Mouse (Mus musculus) heart, postnatal 14 days (tissue): Measurements from ENCODE around the gene Urb1. TPM values are rescaled to one million over a fixed set of nuclear protein-coding genes. Genes with fewer than 3 reads are reported as not detected.

ENCODE experiments used
- DNase-seq, 2 experiments: peaks; one replicate each; pipeline ENCODE4 v3.0.0; 2021 to 2022
- intact Hi-C: fragments of 180-260 bp; cut with DNase I; formaldehyde crosslinking; loops from one replicate; pipeline ENCODE4 v1.15.1; 2025
- long read RNA-seq, 2 experiments: library from polyadenylated mRNA; stranded (forward); transcript quantifications; one replicate each; pipeline ENCODE4 v2.0.0; 2021
- total RNA-seq, 2 experiments: library from RNA; stranded (reverse); gene quantifications; 2 replicates each; pipeline ENCODE4 v1.2.3; 2021

Urb1 gene
- total RNA-seq, result 1 to 10 TPM; 5.9 to 8.9 TPM
- long read RNA-seq, experiment 1, full-length matches to known transcripts, result 1 of 3 reads
- long read RNA-seq, experiment 1, partial matches to known transcripts, result 2 of 3 reads
- long read RNA-seq, experiment 1, other reads (novel, unspliced or antisense), result 0 of 3 reads
- long read RNA-seq, experiment 2, partial matches to known transcripts, result 0 of 2 reads
- long read RNA-seq, experiment 2, other reads (novel, unspliced or antisense), result 2 of 2 reads

GRCm38 (mm10) chr16:90809975-90810715 lies at the start of gene Urb1:
Gene Urb1 (minus strand): TSS chr16:90810413.
- intact Hi-C loops, result loop anchor here (5.0 to 10.0 kb wide), 2 partner anchors 122 to 185 kb away; no protein-coding TSS in a partner anchor
- peak; percentile 97 to 99 for DNase-seq

DNA sequence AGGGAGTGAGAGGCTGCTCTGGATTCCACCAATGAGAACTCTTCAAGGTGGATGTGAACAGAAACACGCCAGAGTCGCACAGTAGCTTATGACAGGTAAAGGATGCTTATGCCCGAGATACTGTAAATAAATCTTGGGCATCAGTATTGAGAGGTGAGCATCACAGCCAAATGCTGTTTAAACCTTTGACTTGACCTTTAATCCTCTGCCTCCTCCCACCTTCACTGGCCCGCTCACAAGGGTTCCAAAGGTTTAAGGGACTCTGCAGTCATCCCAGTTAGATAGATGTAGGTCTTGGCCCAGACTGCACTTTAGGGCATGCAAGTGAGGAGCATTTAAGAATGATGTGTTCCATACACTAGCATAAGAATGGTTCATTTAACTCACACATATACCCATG lies 48.0 kb upstream of the Urb1 start:
- intact Hi-C loops, result no loop called here
- DNase-seq, result no peak

- DNase-seq, result no peak
- intact Hi-C loops, result no loop called here
Measured at GRCm38 (mm10) chr16:90856552-90857200, 46.5 kb upstream of the Urb1 start.

- intact Hi-C loops, result no loop called here
- DNase-seq, result no peak
Measured at GRCm38 (mm10) chr16:90851621-90852334, 41.6 kb upstream of the Urb1 start.

GRCm38 (mm10) chr16:90850881-90851280 lies 40.7 kb upstream of the Urb1 start:
- intact Hi-C loops, result no loop called here

DNA sequence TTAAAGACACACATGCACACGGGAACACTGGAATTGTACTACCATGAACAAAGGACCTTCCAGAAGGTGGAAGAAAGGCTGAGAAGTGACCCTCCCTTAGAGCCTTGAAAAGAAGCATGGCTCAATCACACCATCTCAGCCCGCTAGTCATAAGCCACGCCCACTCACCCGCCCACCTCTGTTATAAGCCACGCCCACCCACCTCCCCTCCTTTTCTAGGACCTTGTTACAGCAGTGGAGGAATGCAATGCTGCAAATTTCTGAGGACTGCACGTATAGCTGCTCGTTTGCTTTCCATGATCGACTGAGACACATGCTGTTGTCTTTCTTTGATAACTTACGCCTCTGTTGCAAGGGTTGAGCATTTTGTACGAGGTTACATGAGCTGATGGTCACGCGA lies 39.0 kb upstream of the Urb1 start:
- no peak for DNase-seq
- intact Hi-C loops, result no loop called here

More at GRCm38 (mm10) chr16:90850881-90851280, 40.7 kb upstream of the Urb1 start:
- DNase-seq, result no peak

DNA sequence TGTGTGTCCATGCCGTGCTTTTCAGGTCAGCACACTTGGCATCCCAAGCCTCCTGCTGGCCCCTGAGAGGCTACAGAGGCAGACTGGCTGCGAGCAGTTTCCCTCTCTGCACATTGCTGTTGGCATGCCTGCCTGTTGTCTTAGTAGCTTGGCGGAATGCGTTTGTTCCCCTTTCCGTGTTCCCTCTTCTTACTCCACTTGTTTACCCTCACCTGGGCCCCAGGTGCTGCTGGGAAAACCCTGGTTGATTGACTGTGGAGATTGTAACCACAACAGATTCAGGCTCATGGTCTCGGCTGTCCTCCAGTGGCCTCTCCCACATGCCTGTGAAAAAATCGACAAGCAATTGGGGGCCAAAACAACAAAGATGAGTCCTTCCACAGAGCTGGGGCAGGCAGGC lies 38.5 kb upstream of the Urb1 start:
- intact Hi-C loops, result no loop called here
- no peak for DNase-seq

GRCm38 (mm10) chr16:90845591-90845990 lies 35.4 kb upstream of the Urb1 start:
- no peak for DNase-seq
- intact Hi-C loops, result no loop called here

GRCm38 (mm10) chr16:90845038-90845437 lies 34.8 kb upstream of the Urb1 start:
- no peak for DNase-seq
- intact Hi-C loops, result no loop called here

GRCm38 (mm10) chr16:90842164-90842563 lies 32.0 kb upstream of the Urb1 start:
- no peak for DNase-seq
- intact Hi-C loops, result no loop called here

DNA sequence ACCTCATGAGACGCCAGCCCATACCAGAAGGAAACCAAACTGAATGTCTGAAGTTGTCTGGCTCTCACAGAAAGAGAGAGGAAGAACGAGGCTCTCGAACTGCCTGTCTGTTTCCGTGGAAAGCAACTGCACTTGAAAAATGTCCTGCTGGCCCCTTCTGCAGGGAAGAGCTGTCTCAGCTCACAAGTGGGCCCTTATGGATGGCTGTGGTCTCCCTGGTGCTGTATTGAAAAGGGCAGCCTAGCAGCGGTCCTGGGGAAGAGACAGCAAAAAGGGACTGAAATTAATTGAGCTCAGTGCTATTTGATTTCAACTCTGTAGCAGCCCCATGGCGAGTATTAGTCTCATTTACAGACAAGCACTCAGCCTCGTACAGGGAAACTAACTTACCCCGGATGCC lies 27.2 kb upstream of the Urb1 start:
- no peak for DNase-seq
- intact Hi-C loops, result no loop called here

- intact Hi-C loops, result no loop called here
- no peak for DNase-seq
Measured at GRCm38 (mm10) chr16:90833041-90833791, 23.0 kb upstream of the Urb1 start.

DNA sequence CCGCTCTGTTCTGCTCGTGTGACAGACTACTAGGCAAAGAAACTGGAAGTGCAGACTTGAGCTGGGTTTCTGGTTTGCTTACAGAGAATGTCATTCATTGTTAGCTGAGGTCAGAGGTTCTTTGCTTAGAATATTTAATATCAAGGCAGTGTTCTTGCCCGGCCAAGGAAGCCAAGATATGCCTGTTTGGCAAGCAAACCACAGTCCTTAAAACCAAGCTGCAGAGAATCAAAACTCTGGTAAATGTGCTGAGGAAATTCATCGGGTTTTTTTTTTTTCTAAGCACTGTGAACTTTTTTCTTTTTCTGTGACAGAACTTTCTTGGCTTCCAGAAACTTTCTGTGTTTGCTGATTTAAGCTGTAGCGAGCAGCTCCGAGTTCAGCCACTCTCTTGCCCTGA lies 22.3 kb upstream of the Urb1 start:
- no peak for DNase-seq
- intact Hi-C loops, result no loop called here

DNA sequence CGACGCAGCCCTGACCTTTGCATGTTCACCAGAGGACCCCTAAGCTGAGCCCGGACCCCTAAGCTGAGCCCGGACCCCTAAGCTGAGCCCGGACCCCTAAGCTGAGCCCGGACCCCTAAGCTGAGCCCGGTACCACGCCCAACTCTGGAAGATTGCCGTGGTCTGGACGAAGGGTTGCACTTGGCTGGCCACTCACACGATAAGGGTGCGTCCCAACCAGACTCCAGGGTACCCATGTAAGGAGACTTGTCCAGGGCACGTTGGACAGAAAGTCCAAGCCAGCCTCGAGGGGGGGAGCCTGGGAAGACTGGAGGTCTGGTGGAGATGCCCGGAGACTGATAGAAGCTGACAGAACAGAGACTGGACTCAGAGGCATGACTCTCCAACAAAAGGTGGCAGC lies 21.5 kb upstream of the Urb1 start:
- intact Hi-C loops, result no loop called here
- DNase-seq, result peak; percentile 13 to 14

DNA sequence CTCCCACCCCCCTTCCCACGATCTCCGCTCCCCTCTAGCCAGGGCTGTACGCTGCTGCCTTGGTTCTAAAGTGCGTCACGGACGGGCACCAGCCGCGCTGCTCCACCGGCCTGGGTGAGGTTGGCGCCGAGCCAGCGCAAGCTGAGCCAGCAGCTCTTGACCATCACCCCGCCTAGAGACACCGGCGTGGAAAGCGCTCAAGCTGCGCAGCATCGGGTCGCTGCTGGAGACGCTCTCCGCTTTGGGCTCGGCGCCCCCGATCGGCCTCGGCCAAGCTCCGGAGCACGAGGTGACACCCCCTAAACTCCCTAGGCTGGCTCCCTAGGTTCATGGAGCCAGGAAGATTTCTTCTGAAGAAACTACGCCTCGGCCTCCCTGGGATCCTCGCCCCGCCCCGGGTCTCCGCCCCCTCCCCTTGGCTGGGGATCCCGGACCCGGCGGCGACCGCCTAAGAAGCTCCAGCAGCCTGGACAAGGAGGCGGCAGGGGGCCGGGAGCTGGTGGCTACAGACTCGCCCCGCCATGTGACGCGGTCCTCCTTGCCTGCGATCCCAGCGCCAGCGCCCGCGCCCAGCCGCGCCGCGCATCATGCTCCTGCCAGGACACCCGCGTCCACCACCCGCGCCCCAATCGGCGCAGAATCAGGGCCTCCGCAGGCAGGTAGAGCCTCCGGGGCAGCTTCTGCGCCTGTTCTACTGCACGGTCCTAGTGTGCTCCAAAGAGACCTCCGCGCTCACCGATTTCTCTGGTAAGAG lies 20.6 kb upstream of the Urb1 start:
- DNase-seq, result peak; percentile 81 to 84
- intact Hi-C loops, result no loop called here

DNA sequence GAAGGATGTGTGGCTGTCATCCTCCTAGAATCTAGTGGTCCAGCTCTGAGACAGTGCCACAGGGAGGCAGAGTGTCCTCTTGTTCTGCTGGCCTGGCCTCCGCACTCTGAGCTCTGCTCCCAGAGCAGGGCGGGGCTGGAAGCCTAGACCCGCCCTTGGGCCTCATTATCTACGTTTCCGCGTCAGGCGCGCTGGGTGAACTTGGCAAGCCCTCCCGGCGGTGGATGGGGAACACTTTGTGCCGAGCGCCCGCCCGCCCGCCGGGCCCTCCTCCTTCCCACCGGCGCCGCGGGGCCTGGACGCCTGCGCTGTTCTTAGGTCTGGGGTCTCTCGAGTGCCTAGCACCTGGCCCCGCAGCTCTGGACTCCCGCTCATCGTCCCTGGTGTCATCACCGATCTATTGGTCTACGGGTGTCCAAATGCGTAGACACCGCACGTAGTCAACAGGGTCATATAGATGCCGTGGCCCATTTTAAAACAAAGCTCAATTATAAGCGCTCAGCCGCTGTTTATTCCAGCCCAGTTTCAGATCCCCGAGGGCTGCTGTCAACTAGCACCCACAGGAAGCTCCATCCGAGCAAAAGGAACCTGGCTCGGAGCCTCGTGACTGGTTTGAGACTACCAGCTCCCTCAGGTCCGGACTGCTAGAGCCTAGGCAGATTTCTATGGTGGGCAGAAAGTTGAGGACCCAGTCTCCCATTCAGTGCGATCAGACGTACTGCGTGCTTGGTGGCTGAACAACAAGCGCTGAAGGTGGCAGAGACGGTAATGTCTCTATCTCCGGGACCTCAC lies 19.9 kb upstream of the Urb1 start:
- intact Hi-C loops, result loop anchor here (2.0 to 5.0 kb wide), 2 partner anchors 95 to 182 kb away; partner anchors contain the start of gene Synj1
- DNase-seq, result peak; percentile 91 to 92

DNA sequence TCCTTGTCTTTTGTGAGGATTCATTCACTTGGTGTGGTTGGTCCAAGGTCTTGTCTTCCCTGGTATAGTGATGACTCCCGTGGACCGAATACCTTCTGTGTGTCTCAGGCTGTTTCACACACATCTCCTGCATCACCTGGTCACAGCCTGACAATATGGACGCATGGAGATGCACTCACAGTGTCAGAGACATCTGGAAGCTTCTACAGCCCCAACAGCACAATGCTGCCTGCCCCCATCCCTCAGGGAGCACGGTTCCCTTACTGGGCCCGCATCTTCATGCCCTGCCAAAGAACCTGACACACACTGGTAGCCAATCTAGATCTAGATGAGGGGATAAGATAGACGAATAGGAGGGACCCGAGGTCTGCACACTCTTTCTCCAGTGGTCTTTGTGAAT lies 18.9 kb upstream of the Urb1 start:
- intact Hi-C loops, result loop anchor here (2.0 to 5.0 kb wide), 2 partner anchors 96 to 183 kb away; partner anchors contain the start of gene Synj1
- no peak for DNase-seq

- intact Hi-C loops, result loop anchor here (5.0 kb wide), 1 partner anchor 185 kb away; the partner anchor contains the start of gene Synj1
- no peak for DNase-seq
Measured at GRCm38 (mm10) chr16:90827498-90827897, 17.3 kb upstream of the Urb1 start.
